Comparison of ENCODE assay signal across 12 mouse cellular contexts in genomic region chr14:55027251-55027650, GRCm38 (mm10). TPM values are rescaled to one million over a fixed set of nuclear protein-coding genes. Genes with fewer than 3 reads are reported as not detected.
DNase-seq lines count a peak whose midpoint lies in the region; ATAC-seq and TF ChIP-seq lines count a peak whose summit lies in the region.
"Had no signal": no experiment of that assay in that cellular context is flagged by ENCODE, and none has a peak within 500 bp of the region (broad histone marks: within the 10 kb centered on the region; RNA-seq: fewer than 3 reads in every experiment).

No protein-coding gene starts in this region.

- no peaks in the 10 kb centered on the region for H3K27me3 ChIP-seq in embryonic facial prominence, embryonic 12.5 days
- no peaks in the 10 kb centered on the region for H3K27me3 ChIP-seq in kidney, adult 2 months (replicated peaks; ENCODE audit: control insufficient read depth, insufficient read depth, low read length)
- H3K27me3 ChIP-seq in midbrain, postnatal 0 days (ENCODE audit: insufficient read depth, low read length): no peaks in the 10 kb centered on the region

- no peak overlapping the region for H3K9ac ChIP-seq in embryonic facial prominence, embryonic 12.5 days
- no peak overlapping the region for H3K9ac ChIP-seq in midbrain, postnatal 0 days (replicated peaks; ENCODE audit: low read length, poor library complexity, severe bottlenecking)

- no peak for TF ChIP-seq CTCF in kidney, adult 2 months (conservative IDR thresholded peaks at IDR 0.05; ENCODE audit: insufficient read depth, insufficient read length, low read depth, low read length)
- no peak for TF ChIP-seq CTCF in midbrain, postnatal 0 days (IDR thresholded peaks at IDR 0.05)

- H3K4me2 ChIP-seq in embryonic facial prominence, embryonic 12.5 days (replicated peaks): no peak overlapping the region
- H3K4me2 ChIP-seq in midbrain, postnatal 0 days (ENCODE audit: low read depth, low read length, poor library complexity, severe bottlenecking): no peak overlapping the region

- H3K4me3 ChIP-seq in embryonic facial prominence, embryonic 12.5 days: no peak overlapping the region
- no peak overlapping the region for H3K4me3 ChIP-seq in kidney, adult 2 months (ENCODE audit: insufficient read depth, low read depth, low read length)
- no peak overlapping the region for H3K4me3 ChIP-seq in midbrain, postnatal 0 days (ENCODE audit: low read depth, low read length)

- no peaks in the 10 kb centered on the region for H3K9me3 ChIP-seq in embryonic facial prominence, embryonic 12.5 days
- H3K9me3 ChIP-seq in midbrain, postnatal 0 days (ENCODE audit: low read length): no peaks in the 10 kb centered on the region

- TF ChIP-seq POLR2A in kidney, adult 2 months (IDR thresholded peaks at IDR 0.05; ENCODE audit: low read depth, low read length): no peak

- ATAC-seq in embryonic facial prominence, embryonic 12.5 days (ENCODE audit: insufficient number of reproducible peaks, insufficient read depth, low FRiP score, low TSS enrichment): no peak
- no peak for ATAC-seq in midbrain, postnatal 0 days (ENCODE audit: low FRiP score)
- ATAC-seq: lung, postnatal 0 days had no signal

- peak; percentile 27 to 61 for DNase-seq in adrenal gland, adult (ENCODE audit: inconsistent age in 2 of 2, low spot score in 1 of 2)
- DNase-seq in adrenal gland, postnatal 4 days (ENCODE audit: low spot score in 2 of 2): no peak
- DNase-seq in kidney, adult 2 months: peak; percentile 51
- DNase-seq in midbrain, postnatal 0 days (ENCODE audit: low spot score): no peak
- no peak for DNase-seq in thymus, postnatal 10 days (ENCODE audit: low spot score in 2 of 2)
- no peak for DNase-seq in urinary bladder, postnatal 14 days (ENCODE audit: low spot score)
- DNase-seq in left cerebral cortex, postnatal 36 days (ENCODE audit: low spot score in 2 of 2): no peak
- DNase-seq: gastrocnemius, postnatal 14 days; thymus, postnatal 4 days had no signal

- peaks cover 33% of the 10 kb centered on the region for H3K36me3 ChIP-seq in embryonic facial prominence, embryonic 12.5 days
- peaks cover 2% of the 10 kb centered on the region for H3K36me3 ChIP-seq in kidney, adult 2 months (ENCODE audit: control insufficient read depth, insufficient read depth, low read length)
- peaks cover 10% of the 10 kb centered on the region; the same call in 1 of the 2 replicates for H3K36me3 ChIP-seq in midbrain, postnatal 0 days (ENCODE audit: insufficient read depth, low read length)

- intact Hi-C loops in left cerebral cortex, postnatal 36 days (cut with DNase I): loop anchor here (5.0 kb wide), 1 partner anchor 35 kb away; no protein-coding TSS in a partner anchor

- peaks cover 20% of the 10 kb centered on the region for H3K4me1 ChIP-seq in embryonic facial prominence, embryonic 12.5 days
- no peaks in the 10 kb centered on the region for H3K4me1 ChIP-seq in kidney, adult 2 months (ENCODE audit: control insufficient read depth, insufficient read depth, low read length)
- H3K4me1 ChIP-seq in midbrain, postnatal 0 days (ENCODE audit: insufficient read depth, low read length): peaks cover 12% of the 10 kb centered on the region

- peak overlapping the region; percentile 50; the same call in 1 of the 2 replicates for H3K27ac ChIP-seq in embryonic facial prominence, embryonic 12.5 days
- no peak overlapping the region for H3K27ac ChIP-seq in kidney, adult 2 months (ENCODE audit: insufficient read depth, low read depth, low read length)
- 0 out of 2 replicates have a peak overlapping the region, but pooled peaks have one; percentile 86 for H3K27ac ChIP-seq in midbrain, postnatal 0 days (ENCODE audit: low read depth, low read length)
- H3K27ac ChIP-seq: kidney, postnatal 0 days had no signal

- 14% methylated on average over 5 of the region's 5 CpGs for WGBS in embryonic facial prominence, embryonic 12.5 days
- whole genome bisulfite sequencing in kidney, adult 2 months: 35% methylated on average over 5 of the region's 5 CpGs
- 12% methylated on average over 5 of the region's 5 CpGs for WGBS in midbrain, postnatal 0 days

RNA-seq across cellular contexts. Expression of gene Ngdn, which starts 12.0 kb away (rescaled TPM):
- total RNA-seq in adrenal gland, postnatal 4 days (2021): 10 to 100 TPM; 44.2 to 47.5 TPM
- polyA plus RNA-seq in embryonic facial prominence, embryonic 12.5 days (2016; fragmentation: Nextera tagmentation; extraction: Ambion mirVana): 79.9 and 81.3 TPM in 2 replicates
- 15.0 and 15.5 TPM in 2 replicates for polyA plus RNA-seq in kidney, adult 2 months (2012; rRNA removed)
- total RNA-seq in midbrain, postnatal 0 days (2014; rRNA removed): 20.9 and 29.6 TPM in 2 replicates
- 44.3 and 48.1 TPM in 2 replicates for polyA plus RNA-seq in midbrain, postnatal 0 days (2015; fragmentation: Nextera tagmentation; extraction: Ambion mirVana)
- 10 to 100 TPM; 23.5 to 30.8 TPM for total RNA-seq in left cerebral cortex, postnatal 36 days (2021)

RNA-seq across cellular contexts. Expression of gene Myh7, which starts 32.8 kb away (rescaled TPM):
- total RNA-seq in adrenal gland, postnatal 4 days (2021): 10 to 100 TPM in 1 of 2 experiments, 1 to 10 TPM in 1; 5.3 to 21.8 TPM
- 7.6 and 8.3 TPM in 2 replicates for polyA plus RNA-seq in embryonic facial prominence, embryonic 12.5 days (2016; fragmentation: Nextera tagmentation; extraction: Ambion mirVana)
- 0.05 and 5.2 TPM in 2 replicates for polyA plus RNA-seq in kidney, adult 2 months (2012; rRNA removed)
- 1.8 and 3.2 TPM in 2 replicates for total RNA-seq in midbrain, postnatal 0 days (2014; rRNA removed)
- 9.6 and 10.3 TPM in 2 replicates for polyA plus RNA-seq in midbrain, postnatal 0 days (2015; fragmentation: Nextera tagmentation; extraction: Ambion mirVana)
- 10 to 100 TPM; 20.1 to 22.2 TPM for total RNA-seq in left cerebral cortex, postnatal 36 days (2021)

RNA-seq across cellular contexts. Expression of gene Gm17428, which starts 50.5 kb away (rescaled TPM):
- total RNA-seq in adrenal gland, postnatal 4 days (2021): not detected
- polyA plus RNA-seq in embryonic facial prominence, embryonic 12.5 days (2016; fragmentation: Nextera tagmentation; extraction: Ambion mirVana): not detected in 2 replicates
- not detected in 2 replicates for polyA plus RNA-seq in kidney, adult 2 months (2012; rRNA removed)
- total RNA-seq in midbrain, postnatal 0 days (2014; rRNA removed): not detected in 2 replicates
- polyA plus RNA-seq in midbrain, postnatal 0 days (2015; fragmentation: Nextera tagmentation; extraction: Ambion mirVana): not detected in 2 replicates
- total RNA-seq in left cerebral cortex, postnatal 36 days (2021): not detected
- total RNA-seq: gastrocnemius, postnatal 14 days had no signal
- polyA plus RNA-seq: kidney, postnatal 0 days; lung, postnatal 0 days had no signal

Comparison
In these comparisons a context has a peak if more than half of its experiments do, and no peak if none do; other contexts are left out.
1. DNase-seq: peak in adrenal gland, adult (2 of 2) and kidney, adult 2 months (single experiment); none in adrenal gland, postnatal 4 days (0 of 2), midbrain, postnatal 0 days (single experiment), thymus, postnatal 10 days (0 of 2), urinary bladder, postnatal 14 days (single experiment) and left cerebral cortex, postnatal 36 days (0 of 2).